Mouse (Mus musculus) lung, postnatal 0 days (tissue): ENCODE results near the gene Clic1.

ENCODE experiments used
- CTCF ChIP-seq: IDR thresholded peaks from 2 replicates; pipeline ENCODE4 v1.5.1; 2016; ENCODE audit warnings: antibody characterized with exemption, mild to moderate bottlenecking
- EP300 ChIP-seq: IDR thresholded peaks from 2 replicates; pipeline ENCODE4 v1.6.1; 2016; ENCODE audit warnings: antibody characterized with exemption, mild to moderate bottlenecking, control low read depth

DNA sequence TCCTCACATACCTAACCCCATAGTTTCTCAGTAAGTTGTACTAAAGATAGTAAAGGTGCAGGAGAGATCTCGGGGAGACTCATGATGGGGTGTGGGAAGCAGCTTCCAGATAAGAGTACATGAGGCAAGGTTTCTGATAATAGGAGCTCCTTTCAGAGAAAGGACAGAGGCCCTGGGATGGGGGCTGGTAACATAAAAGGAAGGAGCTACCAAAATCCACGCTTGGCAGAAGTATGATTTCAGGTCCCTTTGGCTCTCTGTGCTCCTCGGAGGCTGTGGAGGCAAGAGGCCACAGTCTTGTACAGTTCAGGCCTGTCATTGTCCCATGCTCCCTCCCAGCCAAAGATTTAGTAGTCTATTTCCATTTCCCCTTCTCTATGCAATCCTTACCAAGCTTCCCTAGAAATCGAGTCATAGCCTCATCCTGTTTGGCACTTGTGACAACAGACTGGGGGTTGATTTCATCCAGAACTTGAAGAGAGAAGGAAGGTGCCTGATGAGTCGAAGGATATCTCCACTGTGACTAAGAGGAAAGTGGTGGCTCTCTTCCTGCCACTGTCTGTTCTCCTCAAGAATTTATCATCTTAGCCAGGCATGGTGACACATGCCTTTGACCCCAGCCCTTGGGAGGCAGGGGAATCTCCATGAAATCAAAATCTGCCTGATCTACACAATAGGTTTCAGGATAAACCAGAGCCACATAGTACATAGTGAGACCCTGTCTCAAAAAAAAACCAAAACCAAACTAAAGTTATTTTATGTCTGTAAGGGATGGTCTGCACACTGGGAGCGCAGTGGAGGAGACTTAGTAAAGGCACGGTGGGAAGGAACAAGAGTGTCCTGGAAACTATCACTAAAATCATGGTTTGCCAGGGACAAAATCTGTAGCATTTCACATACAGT, 4.6 kb upstream of the Clic1 start:
- no peak for TF ChIP-seq CTCF
- no peak; the same call in 1 of the 2 replicates for TF ChIP-seq EP300
